Mouse (Mus musculus) kidney, embryonic 15.5 days (tissue): ENCODE results near the gene Srebf2. TPM values are rescaled to one million over a fixed set of nuclear protein-coding genes. Genes with fewer than 3 reads are reported as not detected.
A peak's percentile ranks its signal among the peaks of the same experiment; 100 is the strongest.

Experiments used
- ATAC-seq: fragments of 200-750 bp; cut with Nextera tagmentation; replicated peaks from 2 replicates; pipeline ENCODE4 v1.8.0; 2017; ENCODE audit warnings: moderate TSS enrichment; ENCODE audit not compliant: low FRiP score
- H3K27ac ChIP-seq: fragments of 300-500 bp; sonication (generic); 2 replicates; pipeline ENCODE4 v1.5.1; 2015; ENCODE audit warnings: mild to moderate bottlenecking, inconsistent platforms
- H3K27me3 ChIP-seq: fragments of 300-500 bp; sonication (generic); 2 replicates; pipeline ENCODE4 v1.6.1; 2015; ENCODE audit warnings: inconsistent platforms
- H3K36me3 ChIP-seq: fragments of 300-500 bp; sonication (generic); 2 replicates; pipeline ENCODE4 v1.6.1; 2015; ENCODE audit warnings: inconsistent platforms
- H3K4me1 ChIP-seq: fragments of 300-500 bp; sonication (generic); 2 replicates; pipeline ENCODE4 v1.6.1; 2015; ENCODE audit warnings: inconsistent platforms
- H3K4me2 ChIP-seq: fragments of 300-500 bp; sonication (generic); 2 replicates; pipeline ENCODE4 v1.6.1; 2015; ENCODE audit warnings: moderate library complexity, mild to moderate bottlenecking, inconsistent platforms
- H3K4me3 ChIP-seq: fragments of 300-500 bp; sonication (generic); replicated peaks from 2 replicates; pipeline ENCODE4 v1.5.1; 2015; ENCODE audit warnings: mild to moderate bottlenecking, inconsistent platforms
- H3K9ac ChIP-seq: fragments of 300-500 bp; sonication (generic); 2 replicates; pipeline ENCODE4 v1.6.1; 2015; ENCODE audit warnings: mild to moderate bottlenecking, inconsistent platforms
- H3K9me3 ChIP-seq: fragments of 300-500 bp; sonication (generic); replicated peaks from 2 replicates; pipeline ENCODE4 v1.6.1; 2016; ENCODE audit warnings: inconsistent platforms
- WGBS: fragments of 180-500 bp; shearing (Covaris S2); methylation state at CpG from one replicate; pipeline ENCODE4 v1.1.7; 2015; ENCODE audit warnings: mixed read lengths; 5-methylcytosine and 5-hydroxymethylcytosine counted together
- polyA plus RNA-seq: library from polyadenylated mRNA; unstranded; fragments of >200 nt; fragmentation: Nextera tagmentation; extraction: Ambion mirVana; gene quantifications from 2 replicates; pipeline ENCODE4 v1.2.1, GENCODE M21; 2015

Gene Srebf2
- polyA plus RNA-seq, 1 experiment from 2014 or later: 147 TPM

DNA sequence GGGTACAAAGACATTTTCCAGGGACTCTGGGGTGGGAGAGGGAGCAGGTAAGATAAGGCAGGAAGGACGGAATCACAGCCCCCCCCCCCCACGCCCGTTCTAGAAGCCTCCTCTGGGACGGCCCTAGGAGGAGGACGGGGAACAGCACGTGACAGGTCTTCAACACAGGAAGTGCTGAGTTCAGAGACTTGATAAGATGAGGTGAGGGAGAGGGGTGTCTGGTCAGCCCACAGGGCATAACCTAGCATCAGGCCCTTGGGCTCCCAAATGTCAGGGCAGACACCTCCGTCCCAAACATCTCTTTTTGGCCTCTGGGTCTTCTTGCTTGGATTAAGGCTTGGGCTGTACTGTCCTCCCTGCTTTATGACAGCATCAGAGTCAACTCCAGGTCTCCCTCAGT, 76.3 kb downstream of the Srebf2 start:
- 48% methylated on average over 7 of the region's 7 CpGs for WGBS
- H3K27ac ChIP-seq: no peak overlapping the region
- H3K9ac ChIP-seq: no peak overlapping the region
- no peak for ATAC-seq
- H3K36me3 ChIP-seq: no peaks in the 10 kb centered on the region
- H3K4me3 ChIP-seq: no peak overlapping the region
- peaks cover 45% of the 10 kb centered on the region for H3K27me3 ChIP-seq
- peaks cover 16% of the 10 kb centered on the region for H3K4me1 ChIP-seq
- H3K9me3 ChIP-seq: no peaks in the 10 kb centered on the region
- 0 out of 2 replicates have a peak overlapping the region, but pooled peaks have one; percentile 76 for H3K4me2 ChIP-seq

DNA sequence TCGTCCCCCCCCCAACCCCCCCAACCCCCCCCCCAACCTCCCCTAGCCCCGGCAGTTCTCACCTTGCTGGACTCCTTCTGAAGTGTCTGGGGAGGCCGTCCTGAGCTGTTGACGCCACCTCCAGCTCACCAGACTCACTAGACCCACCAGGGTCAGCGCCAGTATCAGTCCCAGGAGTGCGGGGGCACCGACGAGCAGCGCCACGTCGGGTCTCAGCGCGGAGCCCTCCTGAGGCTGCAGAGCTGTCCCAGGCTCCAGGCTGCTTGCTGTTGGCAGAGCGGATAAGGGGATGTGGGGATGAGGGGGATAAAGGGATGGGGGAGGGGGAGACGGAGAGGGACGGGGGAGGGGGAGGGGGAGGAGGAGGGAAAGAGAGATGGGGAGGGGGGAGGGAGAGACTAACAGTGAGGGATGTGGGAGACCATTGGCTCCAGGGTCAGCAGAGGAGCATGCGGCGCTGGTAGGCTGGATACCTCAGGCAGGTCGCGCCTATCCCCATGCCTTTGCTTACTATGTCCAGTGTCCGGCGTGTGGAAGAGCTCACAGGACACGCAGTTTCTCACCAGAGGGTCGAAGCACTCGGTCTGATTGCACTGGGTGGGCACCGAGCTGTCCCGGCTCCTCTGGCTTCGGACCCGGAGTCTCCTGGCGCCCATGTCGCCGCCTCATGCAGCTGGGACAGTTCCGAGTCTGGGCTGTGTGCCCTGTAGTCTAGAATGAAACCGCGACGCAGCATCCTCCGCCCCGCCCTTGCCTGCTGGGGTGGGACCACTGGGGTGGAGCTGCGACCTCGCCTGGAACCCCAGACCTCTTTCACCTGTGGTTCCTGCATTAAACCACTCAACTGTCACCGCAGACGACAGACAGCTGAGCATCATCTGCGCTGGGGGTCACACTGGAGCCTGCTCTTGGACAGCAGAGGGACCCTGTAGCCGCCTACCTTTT, 76.9 kb downstream of the Srebf2 start, which contains the start of gene Tnfrsf13c:
Gene Tnfrsf13c (minus strand): TSS at position 713 of the 945 bp plus-strand sequence.
- Histone ChIP-seq H3K9ac (no peak within 1 kb of the TSS), H3K4me2 (peak within 1 kb of the TSS; percentile 76), H3K4me3 (peak within 1 kb of the TSS; percentile 38), H3K27me3 (peaks cover 40% of the 10 kb centered on the region), H3K27ac (no peak within 1 kb of the TSS), H3K36me3 (no peaks in the 10 kb centered on the region), H3K9me3 (no peaks in the 10 kb centered on the region), H3K4me1 (peaks cover 14% of the 10 kb centered on the region)
- under 1% methylated on average over 43 of the region's 44 CpGs for WGBS
- ATAC-seq: peak; percentile 33; the same call in 1 of the 2 replicates

DNA sequence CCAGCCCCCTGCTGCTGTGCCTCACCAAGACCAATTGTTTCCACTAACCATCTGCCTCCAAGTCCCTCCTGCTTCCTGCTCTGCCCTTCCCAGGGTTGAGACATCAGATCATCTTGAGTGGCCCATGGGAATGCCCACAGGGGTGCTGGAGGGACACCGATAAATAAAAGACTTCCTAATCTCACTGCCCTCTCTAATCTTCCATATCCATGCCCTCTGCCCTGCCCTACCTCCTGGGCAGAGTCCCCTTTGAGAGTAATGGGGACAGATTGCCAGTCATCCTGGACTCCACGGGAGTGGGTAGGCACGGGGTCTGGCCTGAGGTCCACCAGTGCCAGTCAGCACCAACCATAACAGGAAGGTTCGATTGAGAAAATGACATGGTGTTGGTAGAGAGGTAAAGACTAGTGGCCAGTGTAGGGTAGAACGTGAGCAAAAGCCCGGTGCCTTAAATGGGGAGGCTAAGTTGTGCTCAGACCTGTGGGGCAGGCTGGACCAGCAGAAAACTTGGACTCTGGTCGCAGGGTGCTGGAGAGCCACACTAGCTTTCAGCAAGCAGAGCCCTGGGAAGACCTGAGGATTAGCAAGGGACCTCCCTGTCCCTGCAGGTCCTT, 77.7 kb downstream of the Srebf2 start:
- no peak overlapping the region for H3K9ac ChIP-seq
- H3K36me3 ChIP-seq: no peaks in the 10 kb centered on the region
- 45% methylated on average over 7 of the region's 7 CpGs for WGBS
- peaks cover 37% of the 10 kb centered on the region for H3K27me3 ChIP-seq
- peaks cover 19% of the 10 kb centered on the region for H3K4me1 ChIP-seq
- ATAC-seq: no peak
- H3K27ac ChIP-seq: no peak overlapping the region
- peak overlapping the region; percentile 38; the same call in 1 of the 2 replicates for H3K4me3 ChIP-seq
- peak overlapping the region; percentile 76 for H3K4me2 ChIP-seq
- no peaks in the 10 kb centered on the region for H3K9me3 ChIP-seq

DNA sequence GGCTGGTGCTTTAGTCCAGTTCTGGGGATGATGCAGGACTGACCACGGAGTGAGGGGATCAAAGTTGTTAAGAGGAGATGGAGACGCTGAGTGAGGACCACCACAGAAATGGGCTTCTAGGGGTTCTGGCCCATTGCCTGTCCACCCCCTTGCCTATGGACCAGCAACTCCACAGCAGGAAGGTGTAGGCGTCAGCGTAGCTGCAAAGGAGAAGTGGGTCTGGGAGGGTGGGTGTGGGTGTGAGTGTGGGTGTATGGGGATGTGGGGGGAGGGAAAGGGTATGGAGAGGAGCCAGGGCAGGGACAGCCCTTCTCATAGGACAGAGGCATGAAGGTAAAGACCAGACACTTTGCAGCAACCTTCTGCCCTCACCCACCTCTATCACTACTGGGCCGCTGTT, 78.8 kb downstream of the Srebf2 start:
- peaks cover 37% of the 10 kb centered on the region for H3K27me3 ChIP-seq
- no peak overlapping the region for H3K4me3 ChIP-seq
- H3K4me2 ChIP-seq: no peak overlapping the region
- H3K4me1 ChIP-seq: peaks cover 30% of the 10 kb centered on the region
- no peak overlapping the region for H3K9ac ChIP-seq
- WGBS: 87% methylated on average over 5 of the region's 5 CpGs
- H3K27ac ChIP-seq: no peak overlapping the region
- no peak for ATAC-seq
- no peaks in the 10 kb centered on the region for H3K9me3 ChIP-seq
- H3K36me3 ChIP-seq: no peaks in the 10 kb centered on the region

DNA sequence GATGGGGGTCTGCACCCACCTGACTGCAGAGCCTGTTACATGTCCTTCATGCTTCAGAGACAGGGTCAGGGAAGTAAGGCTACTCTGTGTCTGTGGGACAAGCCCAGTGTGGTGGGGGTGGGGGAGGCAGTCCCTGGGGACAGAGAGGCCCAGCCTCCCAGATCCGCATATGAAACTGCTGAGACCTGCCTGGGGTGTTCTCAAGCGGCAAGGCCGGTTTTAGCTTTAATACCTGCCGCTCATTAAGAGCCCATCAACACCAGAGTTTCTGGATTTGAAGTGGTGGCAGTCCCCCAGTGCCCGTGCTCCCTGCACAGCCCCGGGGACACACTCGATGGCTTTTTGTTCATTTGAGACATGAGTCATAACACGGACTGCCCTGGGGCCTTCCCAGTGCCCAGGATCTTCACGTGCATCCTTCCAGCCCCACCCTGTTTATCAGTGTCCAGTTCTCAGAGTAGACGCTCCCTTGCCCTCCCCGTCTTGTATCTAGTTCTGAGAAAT, 82.6 kb downstream of the Srebf2 start:
- ATAC-seq: peak; percentile 43
- 35% methylated on average over 11 of the region's 11 CpGs for WGBS

DNA sequence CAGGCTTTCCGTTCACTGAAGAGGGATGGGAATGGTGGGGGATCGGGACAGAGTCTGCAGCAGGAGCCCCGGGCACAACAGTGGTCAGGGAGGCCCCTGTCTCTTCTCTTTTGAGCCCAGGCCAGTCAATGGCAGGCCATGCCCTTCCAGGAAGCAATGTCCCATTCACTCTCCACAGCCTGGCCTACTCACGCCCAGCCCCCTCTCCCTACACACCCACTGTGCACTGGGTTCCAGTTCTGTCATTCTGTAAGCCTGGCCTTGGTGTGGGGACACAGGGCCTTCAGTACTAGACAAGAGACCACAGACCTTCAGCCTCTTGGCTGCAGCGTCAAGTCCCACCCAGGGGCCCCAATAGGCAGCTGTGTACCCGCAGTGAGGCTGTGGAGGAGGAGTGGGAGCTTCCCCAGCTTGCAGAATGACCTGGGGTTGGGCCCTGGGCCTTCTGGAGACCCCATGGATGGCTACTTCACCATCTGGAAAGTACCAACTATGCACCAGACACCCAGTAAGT, 83.2 kb downstream of the Srebf2 start:
- H3K9me3 ChIP-seq: no peaks in the 10 kb centered on the region
- peaks cover 9% of the 10 kb centered on the region; the same call in 1 of the 2 replicates for H3K36me3 ChIP-seq
- peaks cover 27% of the 10 kb centered on the region for H3K4me1 ChIP-seq
- peaks cover 10% of the 10 kb centered on the region for H3K27me3 ChIP-seq
- peak; percentile 31; the same call in 1 of the 2 replicates for ATAC-seq
- 72% methylated on average over 6 of the region's 6 CpGs for whole genome bisulfite sequencing
- H3K4me3 ChIP-seq: no peak overlapping the region
- no peak overlapping the region for H3K27ac ChIP-seq
- H3K4me2 ChIP-seq: no peak overlapping the region
- no peak overlapping the region for H3K9ac ChIP-seq

More for the DNA sequence above, 82.6 kb downstream of the Srebf2 start:
- Histone ChIP-seq H3K9ac (no peak overlapping the region), H3K4me3 (no peak overlapping the region), H3K4me1 (peaks cover 27% of the 10 kb centered on the region), H3K9me3 (no peaks in the 10 kb centered on the region), H3K27ac (0 out of 2 replicates have a peak overlapping the region, but pooled peaks have one; percentile 3), H3K4me2 (no peak overlapping the region), H3K27me3 (peaks cover 16% of the 10 kb centered on the region), H3K36me3 (peaks cover 9% of the 10 kb centered on the region; the same call in 1 of the 2 replicates)

DNA sequence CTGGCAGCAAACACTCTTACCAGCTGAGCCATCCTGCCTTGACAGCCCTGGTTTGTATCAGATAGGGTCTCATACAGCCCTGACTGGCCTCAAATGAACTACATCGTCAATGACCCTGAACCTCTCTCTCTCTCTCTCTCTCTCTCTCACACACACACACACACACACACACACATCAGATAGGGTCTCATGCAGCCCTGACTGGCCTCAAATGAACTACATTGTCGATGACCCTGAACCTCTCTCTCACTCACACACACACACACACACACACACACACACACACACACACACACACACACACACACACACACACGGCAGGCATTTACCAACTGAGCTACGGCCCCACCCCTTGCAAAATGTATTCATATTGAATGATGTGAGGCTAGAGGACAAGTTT, 84.1 kb downstream of the Srebf2 start:
- Histone ChIP-seq H3K4me1 (peaks cover 27% of the 10 kb centered on the region), H3K9me3 (no peaks in the 10 kb centered on the region), H3K27ac (no peak overlapping the region), H3K4me2 (no peak overlapping the region), H3K27me3 (0 out of 2 replicates have a peak, but pooled peaks cover under 1% of the 10 kb centered on the region), H3K4me3 (no peak overlapping the region), H3K36me3 (peaks cover 9% of the 10 kb centered on the region; the same call in 1 of the 2 replicates), H3K9ac (no peak overlapping the region)
- 81% methylated on average over 3 of the region's 4 CpGs for WGBS
- ATAC-seq: peak; percentile 45; the same call in 1 of the 2 replicates

DNA sequence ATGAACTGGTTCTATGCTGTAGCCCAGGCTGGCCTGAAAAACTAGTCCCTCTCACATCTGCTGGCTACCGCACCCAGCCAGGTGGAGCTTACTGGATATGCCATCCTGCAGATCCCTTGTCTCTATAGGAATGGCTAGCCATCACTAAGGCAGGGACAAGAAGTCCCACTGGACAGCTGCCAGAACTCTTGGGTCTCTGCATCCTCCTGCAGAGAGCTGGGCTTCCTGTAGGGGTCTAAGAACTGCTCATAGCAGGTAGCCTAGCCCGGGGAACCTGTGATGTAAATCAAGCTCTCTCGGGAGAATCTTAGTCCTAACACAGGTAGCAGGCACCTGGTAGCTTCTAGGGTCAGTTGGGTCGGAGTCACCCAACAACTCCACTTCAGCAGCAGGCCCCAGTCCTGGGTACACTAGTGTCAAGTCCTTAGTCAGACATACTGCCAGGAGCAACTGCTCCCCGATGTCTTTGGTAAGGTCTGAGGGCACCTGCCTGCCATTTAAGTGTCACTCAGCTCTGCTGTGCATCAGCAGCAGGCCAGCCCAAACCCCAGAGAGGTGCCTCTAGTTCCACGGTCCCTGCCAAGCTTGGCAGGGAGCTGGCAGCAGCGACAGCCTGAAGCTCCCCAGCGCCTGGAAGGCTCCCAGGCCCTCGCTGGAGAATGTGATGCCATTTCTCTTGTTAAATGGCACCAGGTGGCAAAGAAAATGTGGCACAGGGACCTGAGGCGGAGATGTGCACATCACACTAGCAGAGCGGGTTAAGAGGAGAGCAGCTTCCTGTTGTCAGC, 84.8 kb downstream of the Srebf2 start:
- Histone ChIP-seq H3K9ac (no peak overlapping the region), H3K27ac (no peak overlapping the region), H3K9me3 (no peaks in the 10 kb centered on the region), H3K4me2 (no peak overlapping the region), H3K4me1 (peaks cover 27% of the 10 kb centered on the region), H3K36me3 (peaks cover 9% of the 10 kb centered on the region; the same call in 1 of the 2 replicates), H3K27me3 (no peaks in the 10 kb centered on the region), H3K4me3 (no peak overlapping the region)
- ATAC-seq: no peak; the same call in 1 of the 2 replicates
- WGBS: 67% methylated on average over 11 of the region's 11 CpGs

DNA sequence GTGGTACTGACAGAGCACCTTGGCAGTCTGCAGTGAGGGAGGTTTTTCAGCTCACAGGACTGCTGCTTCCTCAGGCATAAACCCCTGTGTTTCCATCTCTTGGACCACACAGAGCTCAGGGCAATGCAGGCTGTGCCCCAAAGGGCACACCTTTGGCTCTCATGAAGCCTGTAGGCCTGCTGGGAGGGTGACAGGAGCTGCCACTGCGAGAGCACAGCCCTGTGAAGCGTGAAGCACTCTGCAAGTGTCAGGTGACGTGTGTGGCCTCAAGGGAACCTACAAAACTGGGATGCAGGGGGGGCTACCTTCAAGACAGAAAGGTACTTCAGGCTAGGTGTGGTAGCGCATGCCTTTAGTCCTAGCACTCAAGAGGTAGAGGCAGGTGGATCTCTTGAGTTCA, 85.7 kb downstream of the Srebf2 start:
- no peak overlapping the region for H3K4me2 ChIP-seq
- no peaks in the 10 kb centered on the region for H3K27me3 ChIP-seq
- H3K27ac ChIP-seq: no peak overlapping the region
- no peak for ATAC-seq
- peaks cover 10% of the 10 kb centered on the region for H3K36me3 ChIP-seq
- no peaks in the 10 kb centered on the region for H3K9me3 ChIP-seq
- H3K4me1 ChIP-seq: peaks cover 27% of the 10 kb centered on the region
- 54% methylated on average over 4 of the region's 4 CpGs for WGBS
- no peak overlapping the region for H3K9ac ChIP-seq
- H3K4me3 ChIP-seq: no peak overlapping the region

DNA sequence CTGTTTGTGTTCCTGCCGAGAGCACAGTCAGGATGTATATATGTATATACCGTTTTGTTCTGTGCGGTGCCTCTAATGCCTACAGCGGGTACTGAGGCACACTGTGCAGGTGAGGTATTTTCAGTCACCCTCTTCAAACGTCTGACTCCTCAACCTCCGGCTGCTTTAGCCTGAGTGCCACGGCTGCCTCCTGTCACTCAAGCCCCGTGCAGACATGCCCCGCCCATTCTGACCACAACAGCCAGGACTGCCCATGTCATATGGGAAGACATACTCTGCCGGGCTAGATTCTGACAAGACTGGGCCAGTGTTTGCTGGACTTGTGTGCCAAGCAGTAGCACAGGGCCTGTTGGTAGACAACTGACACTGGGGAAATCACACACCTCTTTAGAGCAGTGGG, 88.7 kb downstream of the Srebf2 start:
- no peak overlapping the region for H3K9ac ChIP-seq
- WGBS: 77% methylated on average over 10 of the region's 10 CpGs
- no peaks in the 10 kb centered on the region for H3K9me3 ChIP-seq
- ATAC-seq: no peak
- H3K27ac ChIP-seq: no peak overlapping the region
- peaks cover 11% of the 10 kb centered on the region; the same call in 1 of the 2 replicates for H3K4me1 ChIP-seq
- no peak overlapping the region for H3K4me2 ChIP-seq
- H3K27me3 ChIP-seq: no peaks in the 10 kb centered on the region
- peaks cover 28% of the 10 kb centered on the region for H3K36me3 ChIP-seq
- H3K4me3 ChIP-seq: no peak overlapping the region

DNA sequence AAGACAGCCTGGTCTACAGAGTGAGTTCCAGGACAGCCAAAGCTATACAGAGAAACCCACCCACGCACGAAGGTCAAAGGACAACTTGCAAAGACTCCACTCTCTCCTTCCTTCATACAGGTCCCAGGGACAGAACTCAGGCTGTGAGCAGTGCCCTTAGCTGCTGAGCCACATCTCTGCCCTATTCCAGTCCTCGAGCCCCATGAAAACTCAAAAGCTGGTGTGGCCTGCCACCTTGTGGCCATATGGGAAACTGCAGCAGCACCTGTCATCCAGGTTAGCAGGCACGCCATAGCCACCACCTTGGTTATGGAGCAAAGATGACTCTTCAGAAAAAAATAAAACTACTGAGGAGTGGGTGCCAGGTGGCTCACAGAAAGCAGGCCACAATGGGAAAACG, 89.6 kb downstream of the Srebf2 start:
- Histone ChIP-seq H3K36me3 (peaks cover 31% of the 10 kb centered on the region), H3K9me3 (no peaks in the 10 kb centered on the region), H3K27me3 (no peaks in the 10 kb centered on the region), H3K27ac (no peak overlapping the region), H3K9ac (no peak overlapping the region), H3K4me1 (peaks cover 16% of the 10 kb centered on the region; the same call in 1 of the 2 replicates), H3K4me3 (no peak overlapping the region), H3K4me2 (no peak overlapping the region)
- 21% methylated on average over 5 of the region's 5 CpGs for WGBS
- peak; percentile 55 for ATAC-seq
